16 mouse cellular contexts compared by ENCODE assay signal in genomic region chr2:45504468-45504867, GRCm38 (mm10).
"Had no signal": no experiment of that assay in that cellular context is flagged by ENCODE, and none has a peak within 500 bp of the region (broad histone marks: within the 10 kb centered on the region; RNA-seq: fewer than 3 reads in every experiment).

No protein-coding gene starts in this region.

- H3K4me3 ChIP-seq: neural tube, embryonic 13.5 days; neural tube, embryonic 15.5 days; stomach, embryonic 15.5 days had no signal

- H3K36me3 ChIP-seq: neural tube, embryonic 13.5 days; neural tube, embryonic 15.5 days; stomach, embryonic 15.5 days had no signal

- H3K27ac ChIP-seq: neural tube, embryonic 13.5 days; neural tube, embryonic 15.5 days; stomach, embryonic 15.5 days; stomach, postnatal 0 days had no signal

- H3K4me2 ChIP-seq: neural tube, embryonic 13.5 days; neural tube, embryonic 15.5 days; stomach, embryonic 15.5 days had no signal

- DNase-seq: retina, postnatal 1 day; right cerebral cortex, adult 18-20 months; right cerebral cortex, postnatal 14 days; right cerebral cortex, postnatal 25 days; right cerebral cortex, postnatal 4 days; spleen, adult 18-20 months; thymus, adult 18-20 months; thymus, adult 2 months; thymus, postnatal 14 days; thymus, postnatal 25 days; thymus, postnatal 36 days; thymus, postnatal 4 days had no signal

- H3K9ac ChIP-seq: neural tube, embryonic 13.5 days; neural tube, embryonic 15.5 days; stomach, embryonic 15.5 days had no signal

- H3K9me3 ChIP-seq: neural tube, embryonic 13.5 days; neural tube, embryonic 15.5 days; stomach, embryonic 15.5 days had no signal

- H3K27me3 ChIP-seq: neural tube, embryonic 13.5 days; neural tube, embryonic 15.5 days; stomach, embryonic 15.5 days had no signal

- H3K4me1 ChIP-seq: neural tube, embryonic 13.5 days; neural tube, embryonic 15.5 days; stomach, embryonic 15.5 days had no signal
